In the genomic region with DNA sequence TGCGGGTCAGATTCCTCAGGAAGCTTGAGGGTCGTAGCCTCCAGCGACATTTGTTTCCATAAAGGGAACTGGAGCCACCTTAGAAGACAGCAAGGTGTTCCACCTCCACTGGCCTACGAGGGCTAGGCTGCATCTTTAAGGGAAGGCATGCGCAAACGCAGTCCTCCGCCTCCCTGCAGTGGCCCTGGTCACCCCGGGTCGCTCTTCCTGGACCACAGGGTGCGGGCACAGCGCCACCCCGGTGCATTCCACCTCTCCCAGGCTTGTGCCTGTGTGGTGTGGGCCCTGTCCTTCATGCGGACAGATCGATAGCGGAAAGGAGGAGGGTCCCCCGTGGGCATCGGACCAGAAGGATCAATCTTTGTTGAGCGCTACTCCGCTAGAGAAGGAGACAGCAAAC, we compare ENCODE assay signal across 9 mouse cellular contexts. TPM values are rescaled to one million over a fixed set of nuclear protein-coding genes. Genes with fewer than 3 reads are reported as not detected.
DNase-seq lines count a peak whose midpoint lies in the region; ATAC-seq lines count a peak whose summit lies in the region.
"Had no signal": no experiment of that assay in that cellular context is flagged by ENCODE, and none has a peak within 500 bp of the region (broad histone marks: within the 10 kb centered on the region; RNA-seq: fewer than 3 reads in every experiment).

No protein-coding gene starts in this region.

- no peaks in the 10 kb centered on the region for H3K9me3 ChIP-seq in hindbrain, embryonic 13.5 days
- no peaks in the 10 kb centered on the region for H3K9me3 ChIP-seq in midbrain, embryonic 14.5 days (ENCODE audit: control insufficient read depth, low read length)

- DNase-seq in heart, adult 11 months, result peak; percentile 79
- no peak for DNase-seq in heart, adult 18-20 months
- DNase-seq in ZHBTc4 (ENCODE audit: low read depth, low spot score) (peak; percentile 25), MN1 (ENCODE audit: low spot score) (no peak)
- DNase-seq in midbrain, embryonic 14.5 days, result peak; percentile 2
- DNase-seq in spleen, adult 18-20 months, result no peak
- no peak for DNase-seq in right cerebral cortex, postnatal 25 days

- peak; percentile 54; the same call in 1 of the 2 replicates for ATAC-seq in hindbrain, embryonic 13.5 days (ENCODE audit: low FRiP score)
- peak; percentile 40; the same call in 1 of the 2 replicates for ATAC-seq in midbrain, embryonic 14.5 days (ENCODE audit: low FRiP score, low TSS enrichment)
- ATAC-seq: inflammation-experienced regulatory T-cells, adult 6 months had no signal

- H3K27me3 ChIP-seq in hindbrain, embryonic 13.5 days, result no peaks in the 10 kb centered on the region
- H3K27me3 ChIP-seq in midbrain, embryonic 14.5 days (ENCODE audit: control insufficient read depth, insufficient read depth, low read length), result no peaks in the 10 kb centered on the region

- H3K4me3 ChIP-seq in hindbrain, embryonic 13.5 days, result peak overlapping the region; percentile 33
- peak overlapping the region; percentile 19 for H3K4me3 ChIP-seq in midbrain, embryonic 14.5 days (replicated peaks; ENCODE audit: low read depth, low read length)

- H3K4me2 ChIP-seq in hindbrain, embryonic 13.5 days, result peak overlapping the region; percentile 47
- H3K4me2 ChIP-seq in midbrain, embryonic 14.5 days (ENCODE audit: low read length), result peak overlapping the region; percentile 39

- peak overlapping the region; percentile 29; the same call in 1 of the 2 replicates for H3K9ac ChIP-seq in hindbrain, embryonic 13.5 days
- no peak overlapping the region; the same call in 1 of the 2 replicates for H3K9ac ChIP-seq in midbrain, embryonic 14.5 days (replicated peaks; ENCODE audit: low read length)

- no peaks in the 10 kb centered on the region for H3K36me3 ChIP-seq in hindbrain, embryonic 13.5 days
- no peaks in the 10 kb centered on the region for H3K36me3 ChIP-seq in midbrain, embryonic 14.5 days (ENCODE audit: control insufficient read depth, insufficient read depth, low read length)

- no peak overlapping the region for H3K27ac ChIP-seq in hindbrain, embryonic 13.5 days
- H3K27ac ChIP-seq in midbrain, embryonic 14.5 days (replicated peaks; ENCODE audit: low read depth, low read length), result no peak overlapping the region

- H3K4me1 ChIP-seq in hindbrain, embryonic 13.5 days (replicated peaks), result no peaks in the 10 kb centered on the region
- H3K4me1 ChIP-seq in midbrain, embryonic 14.5 days (ENCODE audit: control insufficient read depth, insufficient read depth, low read length), result no peaks in the 10 kb centered on the region

- 54% methylated on average over 19 of the region's 19 CpGs for WGBS in hindbrain, embryonic 13.5 days
- WGBS in midbrain, embryonic 14.5 days, result 58% methylated on average over 19 of the region's 19 CpGs

RNA-seq across cellular contexts. Expression of a gene that starts 56.6 kb away (rescaled TPM):
- total RNA-seq in heart, adult 18-20 months (2021), result under 1 TPM; 0.36 to 0.50 TPM
- polyA plus RNA-seq in hindbrain, embryonic 13.5 days (2015; fragmentation: Nextera tagmentation; extraction: Ambion mirVana), result 2.1 and 2.6 TPM in 2 replicates
- polyA plus RNA-seq in midbrain, embryonic 14.5 days (2014; fragmentation: Nextera tagmentation; extraction: Ambion mirVana), result 27.0 and 27.5 TPM in 2 replicates

Comparison
In these comparisons a context has a peak if more than half of its experiments do, and no peak if none do; other contexts are left out.
1. DNase-seq: peak in heart, adult 11 months (single experiment), ZHBTc4 (single experiment) and midbrain, embryonic 14.5 days (single experiment); none in heart, adult 18-20 months (0 of 2), spleen, adult 18-20 months (0 of 2), right cerebral cortex, postnatal 25 days (single experiment) and MN1 (single experiment).